Mouse (Mus musculus): ENCODE data around the gene Tubb2b. TPM values are rescaled to one million over a fixed set of nuclear protein-coding genes. Genes with fewer than 3 reads are reported as not detected.
A peak's percentile ranks its signal among the peaks of the same experiment; 100 is the strongest.

The Tubb2b gene
- total RNA-seq, 4 experiments from 2014 or later: 0.81 to 3.5 (median 1.5) TPM

- no peak for DNase-seq
Observed at GRCm38 (mm10) chr13:34136605-34137004, 6.3 kb upstream of the Tubb2b start.

GRCm38 (mm10) chr13:34134276-34134675 lies 4.0 kb upstream of the Tubb2b start:
- DNase-seq: no peak

GRCm38 (mm10) chr13:34133326-34134071 lies 3.2 kb upstream of the Tubb2b start:
- no peak for DNase-seq

DNA sequence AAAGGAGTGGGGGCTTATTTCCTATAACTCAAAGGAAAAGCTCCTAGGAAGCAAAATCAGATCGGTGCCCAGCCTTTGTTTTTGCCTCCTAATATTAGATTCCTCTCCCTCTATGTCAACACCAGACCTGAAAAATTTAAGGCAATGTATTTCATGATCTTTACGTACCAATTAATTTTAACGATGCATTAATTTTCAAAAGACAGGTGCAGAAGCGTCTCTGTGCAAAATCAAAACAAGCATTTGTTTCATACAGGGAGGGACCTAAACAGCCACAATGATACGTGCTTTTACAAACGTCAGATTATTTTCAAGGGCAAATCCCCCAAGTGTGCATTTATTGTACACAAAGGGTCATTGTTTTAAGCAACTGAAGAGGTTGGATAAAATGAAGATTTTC lies 2.6 kb upstream of the Tubb2b start:
- DNase-seq: no peak

- DNase-seq: no peak
Observed at GRCm38 (mm10) chr13:34132299-34132698, 2.0 kb upstream of the Tubb2b start.

GRCm38 (mm10) chr13:34131708-34132060 lies 1.4 kb upstream of the Tubb2b start:
- DNase-seq: no peak

GRCm38 (mm10) chr13:34131011-34131707 lies 893 bp upstream of the Tubb2b start:
- DNase-seq: no peak

DNA sequence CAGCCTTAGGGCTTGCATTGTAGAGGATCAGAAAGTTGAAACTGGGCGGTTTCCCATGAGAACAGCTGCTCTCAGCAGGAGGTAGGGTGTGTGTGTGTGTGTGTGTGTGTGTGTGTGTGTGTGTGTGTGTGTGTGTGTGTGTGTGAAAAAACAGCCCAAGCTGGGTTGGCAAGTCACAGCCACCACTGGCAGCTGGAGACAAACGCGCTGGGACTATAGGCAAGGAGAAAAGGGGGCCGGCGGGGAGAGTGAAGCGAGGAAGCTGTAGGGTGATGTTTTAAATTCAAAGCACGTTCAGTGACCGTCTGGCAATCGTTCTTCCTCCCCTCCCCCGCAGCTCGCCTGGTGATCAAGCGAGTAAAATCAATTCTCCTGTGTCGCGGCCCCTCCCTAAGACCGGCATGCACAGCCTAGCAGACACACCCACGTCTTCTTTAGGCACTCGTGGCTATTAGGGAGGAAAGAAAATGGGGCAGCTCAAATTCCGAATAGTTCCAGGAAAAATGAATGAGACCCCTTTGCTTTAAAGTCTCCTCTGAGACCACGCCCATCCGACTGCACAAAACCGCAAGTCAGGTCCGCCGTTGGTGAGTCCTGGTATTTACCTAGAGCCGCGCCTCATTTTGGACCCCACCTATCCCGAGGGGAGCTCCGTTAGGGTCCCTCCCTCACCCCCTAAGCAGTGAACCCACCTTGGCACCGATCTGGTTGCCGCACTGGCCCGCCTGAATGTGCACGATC lies 611 bp downstream of the Tubb2b start:
- DNase-seq: no peak

DNA sequence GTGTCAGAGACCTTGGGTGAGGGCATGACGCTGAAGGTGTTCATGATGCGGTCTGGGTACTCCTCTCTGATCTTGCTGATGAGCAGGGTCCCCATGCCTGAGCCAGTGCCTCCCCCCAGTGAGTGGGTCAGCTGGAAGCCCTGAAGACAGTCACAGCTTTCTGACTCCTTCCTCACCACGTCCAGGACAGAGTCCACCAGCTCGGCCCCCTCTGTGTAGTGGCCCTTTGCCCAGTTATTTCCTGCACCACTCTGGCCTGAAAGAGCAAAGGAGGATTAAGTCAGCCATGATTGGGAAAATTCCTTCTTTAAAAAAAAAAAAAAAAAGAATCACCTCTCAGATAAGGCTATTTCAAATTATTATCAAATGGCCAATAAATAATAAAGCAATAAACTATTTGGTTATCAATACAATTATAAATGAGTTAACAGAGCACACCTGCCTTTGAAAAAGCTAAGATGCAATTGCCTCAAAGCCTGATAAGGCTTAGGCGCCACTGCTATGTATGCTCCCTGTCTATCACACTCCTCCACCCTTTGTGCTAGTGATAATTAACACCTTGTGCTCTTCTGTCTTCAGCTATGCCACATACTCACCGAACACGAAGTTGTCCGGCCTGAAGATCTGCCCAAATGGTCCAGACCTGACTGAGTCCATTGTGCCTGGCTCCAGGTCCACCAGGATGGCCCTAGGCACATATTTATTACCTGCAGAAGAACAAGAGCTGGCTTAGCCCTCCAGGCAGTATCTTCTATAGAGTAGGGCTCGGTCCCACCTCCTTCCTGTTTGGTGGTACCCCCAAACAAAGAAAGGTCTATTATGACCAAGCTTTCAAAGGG lies 1.8 kb downstream of the Tubb2b start:
- DNase-seq: no peak

- no peak for DNase-seq
Observed at GRCm38 (mm10) chr13:34125711-34126110, 4.6 kb downstream of the Tubb2b start.

DNA sequence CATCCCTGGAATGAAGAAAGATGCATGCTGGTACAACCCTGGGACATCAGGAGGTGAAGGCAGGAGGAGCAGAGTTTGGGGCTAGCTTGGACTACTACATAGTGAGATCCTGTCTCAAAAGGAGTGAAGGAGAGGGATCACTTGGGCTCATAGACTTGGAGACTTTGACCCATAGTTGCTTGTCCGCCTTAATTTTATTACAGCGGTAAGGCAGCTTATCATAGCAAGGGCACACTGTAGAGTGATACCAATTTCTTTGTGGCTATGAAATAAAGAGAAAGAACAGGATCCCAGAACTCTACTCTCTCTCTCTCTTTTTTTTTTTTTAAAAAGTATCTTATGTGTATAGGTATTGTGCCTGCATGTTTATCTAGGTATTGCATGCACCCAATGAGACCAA lies 9.7 kb downstream of the Tubb2b start:
- no peak for DNase-seq

GRCm38 (mm10) chr13:34119406-34119805 lies 10.9 kb downstream of the Tubb2b start:
- no peak for DNase-seq

- no peak for DNase-seq
Observed at GRCm38 (mm10) chr13:34118816-34119215, 11.4 kb downstream of the Tubb2b start.

DNA sequence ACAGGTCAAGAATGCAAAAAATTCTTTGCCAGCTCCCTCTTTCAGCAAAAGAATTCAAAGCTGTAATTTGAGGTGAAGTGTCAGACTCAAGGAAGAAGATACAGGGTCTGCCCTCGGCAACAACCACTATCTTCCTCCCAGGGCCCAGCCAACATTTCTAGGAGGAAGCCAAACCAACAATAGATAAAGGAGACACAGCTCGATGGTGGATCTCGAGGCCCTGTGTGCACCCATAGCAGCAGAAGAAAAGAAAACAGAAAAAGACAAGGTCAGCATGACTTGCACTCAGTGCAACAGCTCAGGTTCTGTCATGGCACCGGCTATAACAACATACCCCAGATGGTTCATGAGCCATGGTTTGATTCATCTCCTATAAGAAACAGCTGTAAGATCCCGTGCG lies 13.8 kb downstream of the Tubb2b start:
- no peak for DNase-seq

DNA sequence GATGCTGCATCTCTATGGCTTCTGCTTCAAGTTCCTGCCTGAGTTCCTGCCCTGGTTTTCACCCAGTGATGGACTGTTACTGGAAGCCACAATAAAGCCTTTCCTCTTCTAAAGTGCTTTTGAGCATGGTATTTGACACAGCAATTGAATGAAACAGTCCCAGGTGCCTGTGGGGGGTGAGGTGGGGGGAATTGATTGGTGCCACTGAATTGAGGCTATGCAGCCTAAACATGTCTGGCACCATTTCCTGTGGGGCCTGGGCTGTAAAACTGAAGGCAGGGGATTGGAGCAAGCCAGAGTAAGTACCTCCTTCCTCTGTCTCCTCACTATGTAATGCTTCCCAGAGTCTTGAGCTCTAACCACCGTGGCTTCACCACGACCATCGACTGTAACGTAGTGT lies 15.6 kb downstream of the Tubb2b start:
- no peak for DNase-seq

GRCm38 (mm10) chr13:34113086-34113485 lies 17.2 kb downstream of the Tubb2b start:
- DNase-seq: no peak

DNA sequence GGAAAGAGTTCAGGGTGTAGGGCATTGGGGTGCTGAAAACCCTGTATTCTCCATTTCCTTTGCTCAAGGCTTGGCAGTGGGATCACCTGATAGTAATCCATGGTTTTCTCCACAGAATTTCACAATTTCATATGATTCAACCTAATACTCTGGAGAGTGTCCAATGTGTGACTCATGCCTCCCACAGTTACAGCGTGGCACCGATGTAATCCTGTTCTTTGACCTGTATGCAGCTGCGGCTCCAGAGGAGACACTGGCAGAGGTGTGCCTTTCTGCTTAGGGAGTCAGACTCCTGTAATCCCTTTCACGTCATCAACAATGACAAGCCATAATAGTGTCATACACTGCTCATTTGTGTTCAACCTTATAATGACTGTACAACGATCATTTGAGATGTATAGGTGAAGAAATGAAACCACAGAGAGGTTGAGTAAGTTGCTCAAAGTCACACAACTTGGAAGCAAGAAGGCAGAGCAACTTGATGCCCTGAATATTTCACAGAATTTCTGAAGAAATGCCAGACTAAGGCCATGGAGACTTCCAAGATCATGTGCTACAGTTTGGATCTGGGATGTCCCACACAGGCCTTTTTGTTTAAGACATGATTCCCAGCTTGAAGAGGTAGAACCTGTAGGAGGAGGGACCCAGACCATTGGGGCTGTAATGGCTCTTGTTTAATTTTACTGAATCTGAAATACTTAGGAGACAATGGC lies 17.7 kb downstream of the Tubb2b start:
- DNase-seq: peak; percentile 64

DNA sequence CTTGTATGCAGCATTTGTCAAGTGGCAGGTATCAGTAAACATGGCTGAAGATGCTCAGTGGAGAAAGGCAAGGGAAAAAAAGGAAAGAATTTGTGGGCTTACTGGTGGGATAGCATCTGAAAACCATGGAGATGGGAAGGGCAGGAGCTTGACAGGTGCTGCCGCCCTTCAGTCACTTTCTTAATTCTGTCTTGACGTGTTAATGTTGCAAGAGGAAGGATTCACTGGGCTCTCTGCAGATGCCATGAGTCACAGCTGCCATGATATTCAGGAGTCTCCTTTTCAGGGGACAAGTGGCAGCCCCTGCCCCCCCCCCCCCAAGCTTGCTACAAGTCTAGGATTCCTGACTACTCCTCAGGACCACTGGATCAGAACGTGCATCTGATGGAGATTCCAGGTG lies 18.4 kb downstream of the Tubb2b start:
- DNase-seq: no peak

DNA sequence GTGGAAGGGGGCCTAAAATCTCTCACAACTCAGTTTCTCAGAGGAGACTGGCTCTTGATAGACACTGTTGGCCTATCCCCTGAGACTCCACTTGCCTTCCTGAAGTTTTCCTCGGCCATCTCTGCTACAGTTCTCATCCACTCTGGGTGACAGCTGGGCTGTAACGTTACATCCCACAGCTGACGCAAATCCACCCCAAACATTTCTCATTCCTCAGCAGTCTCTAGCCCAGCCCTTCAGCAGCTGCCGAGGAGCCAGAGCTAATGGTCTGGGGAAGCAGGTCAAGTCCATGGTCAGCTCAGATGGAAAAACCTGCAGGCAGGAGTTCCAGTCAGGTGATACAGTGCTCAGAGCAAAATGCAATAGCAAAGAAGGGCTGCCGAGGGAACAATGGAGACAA lies 19.2 kb downstream of the Tubb2b start:
- DNase-seq: no peak

DNA sequence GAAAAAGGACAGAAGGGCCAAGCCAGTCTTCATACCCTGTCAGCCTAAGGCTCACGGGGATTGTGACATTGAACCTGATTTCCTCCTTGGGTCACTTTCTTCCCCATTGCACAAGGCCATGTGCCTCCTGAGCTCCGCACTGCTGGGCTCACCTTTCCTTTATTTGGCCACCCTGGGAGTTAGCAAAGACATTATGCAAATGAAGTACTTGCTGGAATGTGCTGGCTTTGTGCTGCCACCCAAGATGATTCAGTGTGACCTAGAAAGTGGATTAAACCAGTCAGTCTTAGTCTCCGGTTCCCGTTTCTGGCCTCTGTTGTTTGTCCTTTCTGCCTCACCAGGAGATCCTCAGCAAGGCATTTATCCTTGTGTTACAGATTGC lies 20.6 kb downstream of the Tubb2b start:
- no peak for DNase-seq

DNA sequence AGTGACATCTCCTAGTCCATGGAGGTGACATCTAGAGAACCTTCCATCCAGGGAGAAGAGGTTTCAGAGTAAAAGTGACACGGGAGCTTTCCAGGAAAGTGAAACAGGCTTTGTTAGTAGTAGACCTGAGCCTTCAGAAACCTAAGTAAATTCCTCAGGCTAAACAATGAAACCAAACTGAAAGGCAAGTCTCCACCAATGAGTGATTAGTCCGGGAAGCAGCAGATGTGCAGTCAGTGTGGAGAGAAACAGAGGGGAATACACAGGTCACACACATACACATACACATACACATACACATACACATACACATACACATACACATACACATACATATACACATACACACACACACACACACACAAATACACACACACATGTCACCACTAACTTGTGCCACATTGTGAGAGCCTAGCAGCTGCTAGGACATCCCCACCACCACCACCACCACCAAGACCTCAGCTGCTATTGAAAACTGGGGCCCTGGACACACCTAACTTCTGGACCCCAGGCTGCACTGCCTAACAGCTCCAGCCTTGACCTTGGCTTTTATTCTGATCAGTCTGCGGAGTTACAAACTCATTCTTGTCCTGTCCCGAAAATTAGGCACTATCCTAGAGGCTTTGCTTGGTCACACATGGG lies 21.1 kb downstream of the Tubb2b start:
- DNase-seq: no peak

DNA sequence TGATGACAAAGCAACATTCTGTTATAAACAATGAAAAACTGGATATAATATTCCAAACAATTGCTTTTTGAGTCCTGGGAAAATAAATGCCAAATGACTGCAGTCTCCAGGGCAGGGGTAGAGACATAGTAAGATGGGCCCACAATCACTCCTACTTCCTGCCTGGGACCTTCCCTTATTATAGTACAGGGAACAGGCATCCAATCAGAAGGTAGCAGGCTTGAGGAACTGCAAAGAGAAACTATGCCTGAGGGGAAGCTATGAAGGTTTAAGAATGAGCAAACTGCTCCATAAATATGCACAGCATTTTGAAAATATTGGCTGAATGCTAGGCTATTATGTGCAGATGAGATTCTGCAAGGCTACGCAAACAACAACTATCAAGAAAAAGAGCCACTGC lies 23.3 kb downstream of the Tubb2b start:
- DNase-seq: no peak

All from adrenal gland, adult 8-10 months (tissue).